Mouse (Mus musculus): Measurements from ENCODE around the gene Aurkaip1. TPM values are rescaled to one million over a fixed set of nuclear protein-coding genes. Genes with fewer than 3 reads are reported as not detected.

Gene Aurkaip1
- polyA plus RNA-seq, 1 experiment = 100 TPM

DNA sequence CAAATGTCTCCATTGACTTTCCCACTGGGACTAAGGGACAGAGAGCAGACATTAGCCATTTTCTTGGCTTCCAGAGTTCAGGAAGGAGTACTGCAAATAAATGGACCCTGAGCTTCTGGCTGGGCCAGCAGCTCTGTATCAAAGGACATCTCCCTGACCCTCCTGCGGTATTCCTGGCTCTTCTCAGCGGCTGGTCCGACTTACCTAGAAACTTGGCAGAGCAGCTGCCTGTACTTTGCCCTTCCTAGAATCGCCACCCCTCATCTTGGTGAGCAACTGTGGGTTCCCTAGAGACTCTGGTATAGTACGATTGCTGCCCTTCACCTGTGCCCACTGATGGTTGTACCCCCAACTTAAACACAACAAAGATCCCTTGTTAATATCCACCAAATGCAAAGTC, 12.2 kb downstream of the Aurkaip1 start:
- no peak for DNase-seq (ENCODE audit: low read depth)
- TF ChIP-seq CTCF (IDR thresholded peaks at IDR 0.05; ENCODE audit: borderline replicate concordance, extremely low read depth, insufficient read depth, insufficient read length) (no peak), POLR2A (IDR thresholded peaks at IDR 0.05; ENCODE audit: borderline replicate concordance, extremely low read depth, insufficient read depth, insufficient read length, poor library complexity, severe bottlenecking) (no peak)

DNA sequence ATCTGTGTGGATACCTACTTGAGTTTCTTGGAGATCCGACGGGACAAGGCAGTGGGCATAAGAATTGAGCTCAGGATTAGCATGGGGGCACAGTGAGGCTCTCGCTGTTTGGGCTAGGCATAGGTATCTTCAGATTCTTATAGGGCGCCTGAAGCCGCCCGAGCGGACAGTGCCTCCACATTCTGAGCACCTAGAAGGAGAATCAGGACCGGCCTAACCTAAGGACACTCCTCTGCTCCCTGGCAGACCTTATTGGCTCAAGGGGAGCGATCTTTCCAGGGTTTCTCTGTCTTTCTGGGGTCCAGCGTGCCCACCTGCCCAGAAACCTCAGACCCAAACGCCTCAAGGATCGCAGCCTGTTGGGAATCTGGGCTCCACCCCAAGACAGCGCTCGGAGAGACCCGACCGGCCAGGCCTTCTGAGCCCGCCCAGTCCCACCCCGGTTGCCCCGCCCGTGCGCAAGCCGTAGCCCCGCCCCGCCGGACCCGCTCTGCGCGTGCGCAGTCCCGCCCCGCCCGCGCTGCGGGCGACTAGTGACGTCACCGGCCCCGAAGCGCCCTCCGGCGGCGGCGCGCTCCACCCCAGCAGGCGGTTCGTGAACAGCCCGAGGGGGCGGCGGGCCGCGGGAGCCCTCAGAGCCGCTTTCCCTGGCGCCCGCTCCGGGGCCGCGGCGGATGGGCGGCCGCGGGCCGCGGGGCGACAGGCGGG, 16.0 kb downstream of the Aurkaip1 start, which contains the start of gene Dvl1:
Gene Dvl1, plus strand, starts transcription at position 532 of the 708 bp plus-strand sequence.
- TF ChIP-seq POLR2A (IDR thresholded peaks at IDR 0.05; ENCODE audit: borderline replicate concordance, extremely low read depth, insufficient read depth, insufficient read length, poor library complexity, severe bottlenecking) = peak; percentile 76
- TF ChIP-seq CTCF (IDR thresholded peaks at IDR 0.05; ENCODE audit: borderline replicate concordance, extremely low read depth, insufficient read depth, insufficient read length) = peak; percentile 39; the same call in 1 of the 2 replicates
- peak; percentile 95 for DNase-seq (ENCODE audit: low read depth)

DNA sequence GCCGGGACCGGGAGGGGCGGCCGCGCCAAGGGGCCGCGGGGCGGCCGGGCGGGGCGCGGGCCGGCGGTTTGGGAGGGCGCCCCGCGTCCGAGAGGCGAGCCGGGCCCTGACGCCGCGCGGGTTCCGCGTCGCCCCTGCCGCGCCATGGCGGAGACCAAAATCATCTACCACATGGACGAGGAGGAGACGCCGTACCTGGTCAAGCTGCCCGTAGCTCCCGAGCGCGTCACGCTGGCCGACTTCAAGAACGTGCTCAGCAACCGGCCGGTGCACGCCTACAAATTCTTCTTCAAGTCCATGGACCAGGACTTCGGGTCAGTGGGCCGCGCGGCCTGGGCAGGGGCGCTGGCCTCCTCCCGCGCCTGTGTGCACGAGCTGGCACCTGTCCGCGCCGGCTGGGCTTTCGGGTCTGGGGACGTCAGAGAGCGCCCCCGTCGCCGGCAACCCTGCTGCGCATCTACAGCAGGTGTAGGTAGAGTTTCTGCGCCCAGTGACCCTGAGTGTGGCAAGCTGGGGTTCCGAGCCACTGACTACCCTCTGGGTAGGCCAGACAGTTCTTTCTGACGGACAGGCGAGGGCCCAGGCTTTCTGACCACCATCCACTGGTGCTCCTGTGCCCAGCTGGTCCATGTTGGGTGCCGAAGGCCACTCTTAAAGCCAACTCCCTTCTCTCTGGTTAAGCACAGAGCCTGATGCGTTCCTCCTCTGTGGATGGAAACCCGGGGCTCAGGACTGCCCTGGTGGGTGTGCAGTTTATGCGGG, 16.7 kb downstream of the Aurkaip1 start:
- TF ChIP-seq POLR2A (IDR thresholded peaks at IDR 0.05; ENCODE audit: borderline replicate concordance, extremely low read depth, insufficient read depth, insufficient read length, poor library complexity, severe bottlenecking) = no peak
- no peak for TF ChIP-seq CTCF (IDR thresholded peaks at IDR 0.05; ENCODE audit: borderline replicate concordance, extremely low read depth, insufficient read depth, insufficient read length)
- peak; percentile 65 for DNase-seq (ENCODE audit: low read depth)

DNA sequence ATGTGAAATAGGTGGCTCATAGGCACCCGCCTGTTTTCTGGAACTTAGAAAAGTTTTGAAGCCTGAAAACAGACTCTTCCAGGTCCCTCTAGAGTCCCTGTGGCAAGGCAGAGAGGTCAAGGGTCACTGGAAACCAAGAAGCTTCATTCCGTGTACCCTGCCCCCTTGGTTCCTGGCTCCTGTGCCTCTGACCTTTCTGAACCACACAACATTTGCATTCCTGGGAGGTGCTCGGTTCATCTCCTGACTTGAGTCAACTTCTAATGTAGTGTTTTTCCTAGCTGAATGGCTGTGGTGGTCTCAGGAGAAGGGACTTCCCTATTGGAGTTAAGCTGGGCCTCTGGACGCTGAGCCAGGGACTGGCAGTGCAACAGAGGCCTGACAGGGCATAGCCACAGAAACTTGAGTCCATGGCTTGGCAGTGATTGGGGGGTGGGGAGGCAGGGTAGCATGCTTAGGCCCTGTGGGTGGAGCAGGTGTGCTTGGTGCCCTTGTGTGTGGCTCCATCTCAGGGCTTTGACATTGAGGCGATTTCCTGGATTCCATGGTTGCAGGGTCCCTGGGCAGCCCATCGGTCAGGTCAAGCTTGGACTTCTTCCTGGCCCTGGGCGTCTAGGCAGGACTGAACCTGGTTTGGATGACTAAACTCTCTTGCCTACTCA, 17.5 kb downstream of the Aurkaip1 start:
- DNase-seq (ENCODE audit: low read depth) = no peak
- TF ChIP-seq POLR2A (IDR thresholded peaks at IDR 0.05; ENCODE audit: borderline replicate concordance, extremely low read depth, insufficient read depth, insufficient read length, poor library complexity, severe bottlenecking) = no peak
- no peak for TF ChIP-seq CTCF (IDR thresholded peaks at IDR 0.05; ENCODE audit: borderline replicate concordance, extremely low read depth, insufficient read depth, insufficient read length)

DNA sequence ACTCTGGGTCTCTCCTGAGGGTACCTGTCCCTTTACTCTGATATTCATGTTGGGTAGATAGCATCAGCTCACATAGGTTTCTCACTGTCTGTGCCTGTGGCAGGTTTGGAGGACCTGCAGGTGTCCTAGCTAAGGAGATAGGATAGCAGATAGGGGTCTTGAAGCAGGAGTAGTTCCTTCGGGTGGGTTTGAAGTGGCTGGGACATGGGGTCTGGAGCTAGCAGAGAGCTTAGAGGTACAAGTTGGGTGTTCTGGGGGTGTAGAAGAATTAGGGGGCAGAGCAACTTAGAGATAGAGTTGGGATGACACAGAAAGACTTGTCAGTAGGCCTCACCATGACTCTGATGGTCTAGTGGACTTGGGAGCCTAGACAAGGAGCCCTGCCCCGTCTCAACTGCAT, 18.3 kb downstream of the Aurkaip1 start:
- no peak for TF ChIP-seq POLR2A (IDR thresholded peaks at IDR 0.05; ENCODE audit: borderline replicate concordance, extremely low read depth, insufficient read depth, insufficient read length, poor library complexity, severe bottlenecking)
- no peak for TF ChIP-seq CTCF (IDR thresholded peaks at IDR 0.05; ENCODE audit: borderline replicate concordance, extremely low read depth, insufficient read depth, insufficient read length)
- DNase-seq (ENCODE audit: low read depth) = no peak

DNA sequence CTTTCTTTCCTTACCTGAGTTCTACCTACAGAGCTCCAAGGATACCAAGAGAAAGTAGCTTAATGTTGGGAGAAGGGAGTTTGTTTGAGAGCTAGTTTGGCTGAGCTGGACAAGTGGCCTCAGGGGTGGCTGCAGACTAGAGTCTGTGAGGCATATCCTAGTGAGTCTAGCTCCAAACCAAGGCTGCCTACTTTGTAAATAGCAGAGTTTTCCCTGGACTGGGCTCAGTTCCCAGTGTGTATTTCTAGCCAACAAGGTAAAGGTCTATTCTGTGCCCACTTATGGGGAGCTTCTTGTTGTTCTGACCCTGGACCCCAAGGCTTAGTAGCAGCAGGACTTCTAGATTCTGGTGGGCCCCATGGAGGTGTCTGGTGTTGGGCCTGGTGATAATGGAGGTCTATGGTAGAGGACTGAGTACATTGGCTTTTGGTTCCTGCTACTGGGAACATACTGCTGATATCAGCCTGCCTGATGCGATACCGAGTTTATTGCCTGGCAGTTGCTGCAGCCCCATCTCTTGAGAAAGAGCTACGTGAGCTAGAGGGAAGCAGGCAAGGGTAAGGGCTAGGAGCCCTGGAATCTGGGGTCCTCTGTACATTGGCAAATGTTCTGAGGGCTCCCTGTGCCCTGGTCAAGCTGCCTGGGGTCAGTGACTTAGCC, 18.9 kb downstream of the Aurkaip1 start:
- TF ChIP-seq POLR2A (IDR thresholded peaks at IDR 0.05; ENCODE audit: borderline replicate concordance, extremely low read depth, insufficient read depth, insufficient read length, poor library complexity, severe bottlenecking) = no peak
- no peak for TF ChIP-seq CTCF (IDR thresholded peaks at IDR 0.05; ENCODE audit: borderline replicate concordance, extremely low read depth, insufficient read depth, insufficient read length)
- no peak for DNase-seq (ENCODE audit: low read depth)

DNA sequence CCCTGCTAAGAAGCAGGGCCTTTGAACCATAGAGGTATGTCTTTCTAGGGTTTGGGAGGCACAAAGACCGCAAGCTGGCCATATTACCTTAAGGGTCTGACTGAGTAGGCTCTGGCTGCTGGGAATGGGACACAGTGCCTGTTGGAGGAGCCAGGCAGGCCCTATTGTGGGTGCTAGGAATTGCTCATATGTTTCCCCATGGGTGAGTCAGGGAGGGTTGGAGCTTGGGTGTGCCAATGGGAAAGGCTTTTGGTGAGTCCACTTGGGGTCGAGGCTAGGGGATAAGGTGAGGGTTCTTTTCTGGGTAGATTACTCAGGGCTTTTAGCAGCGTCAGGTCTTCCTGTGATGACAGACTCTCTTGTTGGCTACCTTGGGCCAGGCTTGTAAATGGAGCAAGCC, 20.3 kb downstream of the Aurkaip1 start:
- TF ChIP-seq POLR2A (IDR thresholded peaks at IDR 0.05; ENCODE audit: borderline replicate concordance, extremely low read depth, insufficient read depth, insufficient read length, poor library complexity, severe bottlenecking) (no peak), CTCF (IDR thresholded peaks at IDR 0.05; ENCODE audit: borderline replicate concordance, extremely low read depth, insufficient read depth, insufficient read length) (no peak)

DNA sequence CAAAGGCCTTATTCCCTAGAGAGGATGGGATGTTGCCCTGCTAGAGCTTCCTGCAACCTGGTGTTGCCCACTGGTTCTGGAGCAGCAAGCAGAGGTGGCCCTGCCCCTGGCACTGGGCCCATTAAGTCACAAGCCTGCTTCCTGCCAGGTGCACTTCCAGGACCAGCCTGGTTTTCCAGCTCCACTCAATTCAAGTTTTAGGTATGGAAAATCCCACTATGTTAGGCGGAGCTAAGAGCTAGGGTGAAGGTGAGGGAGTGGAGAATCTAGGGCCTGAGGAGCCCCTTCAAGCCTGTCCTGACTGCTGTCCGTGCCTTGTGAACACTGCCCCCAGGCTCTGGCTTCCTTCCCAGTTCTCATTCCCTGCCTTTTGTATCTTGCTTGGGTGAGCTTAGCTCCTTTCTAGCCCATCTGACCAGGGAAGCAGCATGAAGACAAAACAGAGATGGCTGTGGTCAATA, 20.9 kb downstream of the Aurkaip1 start:
- TF ChIP-seq CTCF (IDR thresholded peaks at IDR 0.05; ENCODE audit: borderline replicate concordance, extremely low read depth, insufficient read depth, insufficient read length) (no peak), POLR2A (IDR thresholded peaks at IDR 0.05; ENCODE audit: borderline replicate concordance, extremely low read depth, insufficient read depth, insufficient read length, poor library complexity, severe bottlenecking) (no peak)
- DNase-seq (ENCODE audit: low read depth) = no peak

More for the DNA sequence above, 20.3 kb downstream of the Aurkaip1 start:
- no peak for DNase-seq (ENCODE audit: low read depth)

DNA sequence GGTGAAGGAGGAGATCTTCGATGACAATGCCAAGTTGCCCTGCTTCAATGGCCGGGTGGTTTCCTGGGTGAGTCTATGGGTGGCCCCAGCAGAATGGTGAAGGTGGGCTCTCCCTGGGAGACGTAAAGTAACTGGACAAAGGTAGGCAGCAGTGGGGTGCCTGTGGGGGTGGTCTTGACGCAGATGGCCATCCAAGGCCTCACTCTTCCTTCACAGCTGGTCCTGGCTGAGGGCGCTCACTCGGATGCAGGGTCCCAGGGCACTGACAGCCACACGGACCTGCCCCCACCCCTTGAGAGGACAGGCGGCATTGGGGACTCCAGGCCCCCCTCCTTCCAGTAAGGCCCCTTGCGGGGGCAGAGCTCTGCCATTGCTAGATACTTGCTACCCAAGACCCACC, 22.3 kb downstream of the Aurkaip1 start:
- DNase-seq (ENCODE audit: low read depth) = no peak
- TF ChIP-seq POLR2A (IDR thresholded peaks at IDR 0.05; ENCODE audit: borderline replicate concordance, extremely low read depth, insufficient read depth, insufficient read length, poor library complexity, severe bottlenecking) (no peak), CTCF (IDR thresholded peaks at IDR 0.05; ENCODE audit: borderline replicate concordance, extremely low read depth, insufficient read depth, insufficient read length) (no peak)

DNA sequence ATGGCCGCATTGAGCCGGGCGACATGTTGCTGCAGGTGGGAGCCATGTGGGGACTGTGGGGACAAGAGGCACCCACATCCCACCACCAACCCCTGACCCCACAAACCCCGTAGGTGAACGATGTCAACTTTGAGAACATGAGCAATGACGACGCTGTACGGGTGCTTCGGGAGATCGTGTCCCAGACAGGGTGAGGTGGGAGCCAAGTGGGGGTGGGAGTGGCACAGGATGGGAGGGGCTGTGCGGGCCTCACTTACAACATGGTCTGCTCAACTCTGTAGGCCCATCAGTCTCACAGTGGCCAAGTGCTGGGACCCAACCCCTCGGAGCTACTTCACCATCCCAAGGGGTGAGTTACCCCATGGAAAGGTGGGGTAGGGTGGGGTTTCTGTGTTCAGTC, 23.9 kb downstream of the Aurkaip1 start:
- TF ChIP-seq CTCF (IDR thresholded peaks at IDR 0.05; ENCODE audit: borderline replicate concordance, extremely low read depth, insufficient read depth, insufficient read length) (no peak), POLR2A (IDR thresholded peaks at IDR 0.05; ENCODE audit: borderline replicate concordance, extremely low read depth, insufficient read depth, insufficient read length, poor library complexity, severe bottlenecking) (no peak)
- DNase-seq (ENCODE audit: low read depth) = no peak

DNA sequence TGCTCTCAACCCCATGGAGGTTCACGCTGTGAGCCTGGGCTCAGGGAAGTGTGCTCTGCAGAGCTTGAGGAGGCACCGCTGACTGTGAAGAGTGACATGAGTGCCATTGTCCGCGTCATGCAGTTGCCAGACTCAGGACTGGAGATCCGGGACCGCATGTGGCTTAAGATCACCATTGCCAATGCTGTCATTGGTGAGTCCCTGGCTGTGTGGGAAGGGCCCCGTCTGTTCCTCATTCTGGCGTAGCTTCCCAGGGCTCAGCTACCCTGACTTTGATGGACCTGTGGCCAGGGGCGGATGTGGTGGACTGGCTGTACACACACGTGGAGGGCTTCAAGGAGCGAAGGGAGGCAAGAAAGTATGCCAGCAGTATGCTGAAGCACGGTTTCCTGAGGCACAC, 25.0 kb downstream of the Aurkaip1 start:
- no peak for DNase-seq (ENCODE audit: low read depth)
- TF ChIP-seq POLR2A (IDR thresholded peaks at IDR 0.05; ENCODE audit: borderline replicate concordance, extremely low read depth, insufficient read depth, insufficient read length, poor library complexity, severe bottlenecking) = no peak
- no peak for TF ChIP-seq CTCF (IDR thresholded peaks at IDR 0.05; ENCODE audit: borderline replicate concordance, extremely low read depth, insufficient read depth, insufficient read length)
